Mouse (Mus musculus) E14TG2a.4 (cell line): ENCODE data around the gene Lhpp.

Experiments used
- CTCF ChIP-seq: conservative IDR thresholded peaks from 2 replicates; pipeline ENCODE4 v1.5.1; 2014; ENCODE audit warnings: low read length
- POU5F1 ChIP-seq: IDR thresholded peaks from 2 replicates; pipeline ENCODE4 v1.6.1; 2014; ENCODE audit warnings: low read length, borderline replicate concordance

DNA sequence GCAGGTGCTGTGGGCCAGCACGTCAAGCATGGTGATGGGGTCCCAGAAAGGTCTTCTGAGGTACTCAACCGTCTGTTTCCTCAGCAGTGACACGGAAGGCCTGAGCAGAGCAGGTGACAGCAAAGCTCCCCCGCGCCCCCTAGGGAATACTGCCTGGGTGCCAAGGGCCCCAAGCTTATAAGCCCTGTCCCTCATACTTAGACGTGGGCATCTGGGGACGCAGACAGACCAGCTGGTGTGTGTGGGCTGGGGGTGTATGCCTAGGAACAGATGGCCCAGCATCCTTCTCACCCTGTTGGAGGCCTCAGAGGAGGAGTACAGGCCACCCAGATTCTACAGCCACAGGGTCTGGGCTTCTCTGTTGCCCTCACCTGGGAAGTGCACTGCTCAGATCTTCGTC, 110.1 kb downstream of the Lhpp start:
- TF ChIP-seq CTCF = no peak
- no peak for TF ChIP-seq POU5F1
